In genomic region chr10:83218778-83219177, GRCm38 (mm10) we compare ENCODE assay signal across 22 mouse cellular contexts.
DNase-seq lines count a peak whose midpoint lies in the region; ATAC-seq and TF ChIP-seq lines count a peak whose summit lies in the region.
"Had no signal": no experiment of that assay in that cellular context is flagged by ENCODE, and none has a peak within 500 bp of the region (broad histone marks: within the 10 kb centered on the region; RNA-seq: fewer than 3 reads in every experiment).

No protein-coding gene starts in this region.

- H3K4me1 ChIP-seq in hindbrain, embryonic 12.5 days = no peaks in the 10 kb centered on the region
- H3K4me1 ChIP-seq in hindbrain, embryonic 14.5 days (replicated peaks; ENCODE audit: control insufficient read depth, insufficient read depth, low read length) = no peaks in the 10 kb centered on the region
- H3K4me1 ChIP-seq in neural tube, embryonic 13.5 days (replicated peaks) = no peaks in the 10 kb centered on the region

- peak; percentile 52; the same call in 1 of the 2 replicates for ATAC-seq in hindbrain, embryonic 12.5 days (ENCODE audit: low FRiP score)
- ATAC-seq in hindbrain, embryonic 14.5 days (ENCODE audit: low FRiP score) = no peak
- ATAC-seq in neural tube, embryonic 13.5 days (ENCODE audit: low read depth) = peak; percentile 61; the same call in 1 of the 2 replicates
- ATAC-seq: activated CD4-positive, CD25-positive, alpha-beta regulatory T cell, adult 4 months; CD4-positive, CD25-positive, alpha-beta regulatory T cell, adult 4 months; Patski had no signal

- no peak for TF ChIP-seq POLR2A in brain, embryonic 14.5 days (IDR thresholded peaks at IDR 0.05; ENCODE audit: borderline replicate concordance, extremely low read depth, insufficient read depth, insufficient read length, poor library complexity, severe bottlenecking)

- H3K36me3 ChIP-seq in hindbrain, embryonic 12.5 days = no peaks in the 10 kb centered on the region
- H3K36me3 ChIP-seq in hindbrain, embryonic 14.5 days (replicated peaks; ENCODE audit: control insufficient read depth, insufficient read depth) = no peaks in the 10 kb centered on the region
- no peaks in the 10 kb centered on the region for H3K36me3 ChIP-seq in neural tube, embryonic 13.5 days
- H3K36me3 ChIP-seq: G1E had no signal

- no peak overlapping the region for H3K27ac ChIP-seq in hindbrain, embryonic 12.5 days
- no peak overlapping the region for H3K27ac ChIP-seq in hindbrain, embryonic 14.5 days
- H3K27ac ChIP-seq in neural tube, embryonic 13.5 days (replicated peaks) = peak overlapping the region; percentile 46

- no peaks in the 10 kb centered on the region for H3K27me3 ChIP-seq in hindbrain, embryonic 12.5 days
- no peaks in the 10 kb centered on the region for H3K27me3 ChIP-seq in hindbrain, embryonic 14.5 days (ENCODE audit: control insufficient read depth, insufficient read depth, low read length)
- H3K27me3 ChIP-seq in neural tube, embryonic 13.5 days = no peaks in the 10 kb centered on the region
- H3K27me3 ChIP-seq: CH12.LX, Patski had no signal

- H3K9ac ChIP-seq in hindbrain, embryonic 12.5 days = no peak overlapping the region
- no peak overlapping the region for H3K9ac ChIP-seq in hindbrain, embryonic 14.5 days
- no peak overlapping the region for H3K9ac ChIP-seq in neural tube, embryonic 13.5 days

- H3K9me3 ChIP-seq in hindbrain, embryonic 12.5 days (replicated peaks) = no peaks in the 10 kb centered on the region
- H3K9me3 ChIP-seq in hindbrain, embryonic 14.5 days (ENCODE audit: control insufficient read depth, low read length) = no peaks in the 10 kb centered on the region
- no peaks in the 10 kb centered on the region for H3K9me3 ChIP-seq in neural tube, embryonic 13.5 days
- H3K9me3 ChIP-seq: G1E had no signal

- no peak overlapping the region for H3K4me2 ChIP-seq in hindbrain, embryonic 12.5 days (replicated peaks)
- H3K4me2 ChIP-seq in hindbrain, embryonic 14.5 days (replicated peaks) = no peak overlapping the region
- no peak overlapping the region for H3K4me2 ChIP-seq in neural tube, embryonic 13.5 days

- H3K4me3 ChIP-seq in hindbrain, embryonic 12.5 days = no peak overlapping the region
- no peak overlapping the region for H3K4me3 ChIP-seq in hindbrain, embryonic 14.5 days (replicated peaks; ENCODE audit: low read length)
- H3K4me3 ChIP-seq in neural tube, embryonic 13.5 days = no peak overlapping the region

- 52% methylated on average over 2 of the region's 2 CpGs for WGBS in hindbrain, embryonic 12.5 days
- 50% methylated on average over 2 of the region's 2 CpGs for WGBS in hindbrain, embryonic 14.5 days
- WGBS in neural tube, embryonic 13.5 days = 46% methylated on average over 2 of the region's 2 CpGs

- TF ChIP-seq CTCF in brain, embryonic 14.5 days (IDR thresholded peaks at IDR 0.05; ENCODE audit: borderline replicate concordance, extremely low read depth, insufficient read depth, insufficient read length) = no peak

- DNase-seq in hindbrain, embryonic 14.5 days (ENCODE audit: low spot score) = no peak
- no peak for DNase-seq in neural tube, embryonic 10.5 days (ENCODE audit: extremely low spot score, low spot score)
- DNase-seq in brain, embryonic 14.5 days (ENCODE audit: low read depth) = peak; percentile 12
- DNase-seq in urinary bladder, postnatal 4 days (ENCODE audit: low spot score in 2 of 2) = no peak
- DNase-seq: adrenal gland, adult 2 months; adrenal gland, adult 8-10 months; adrenal gland, postnatal 10 days; adrenal gland, postnatal 14 days; adrenal gland, postnatal 25 days; adrenal gland, postnatal 36 days; B cell, adult 2 months; cerebellum, adult 11 months; cerebellum, adult 11-12 months; cerebellum, adult 18-20 months; cerebellum, adult 2 months had no signal
